Mouse (Mus musculus): ENCODE results near the gene Myo1f. TPM values are rescaled to one million over a fixed set of nuclear protein-coding genes. Genes with fewer than 3 reads are reported as not detected.

Gene Myo1f
- total RNA-seq (2012; rRNA removed) (0.08 and 0.13 TPM in 2 replicates), polyA plus RNA-seq (2012; ENCODE audit: insufficient read depth in 1 of 2, insufficient read length in 2 of 2, low read depth in 1 of 2, low replicate concordance in 2 of 2, missing spikeins in 1 of 2) (under 1 TPM in 1 of 2 experiments, not detected in 1; 0.40 TPM)

DNA sequence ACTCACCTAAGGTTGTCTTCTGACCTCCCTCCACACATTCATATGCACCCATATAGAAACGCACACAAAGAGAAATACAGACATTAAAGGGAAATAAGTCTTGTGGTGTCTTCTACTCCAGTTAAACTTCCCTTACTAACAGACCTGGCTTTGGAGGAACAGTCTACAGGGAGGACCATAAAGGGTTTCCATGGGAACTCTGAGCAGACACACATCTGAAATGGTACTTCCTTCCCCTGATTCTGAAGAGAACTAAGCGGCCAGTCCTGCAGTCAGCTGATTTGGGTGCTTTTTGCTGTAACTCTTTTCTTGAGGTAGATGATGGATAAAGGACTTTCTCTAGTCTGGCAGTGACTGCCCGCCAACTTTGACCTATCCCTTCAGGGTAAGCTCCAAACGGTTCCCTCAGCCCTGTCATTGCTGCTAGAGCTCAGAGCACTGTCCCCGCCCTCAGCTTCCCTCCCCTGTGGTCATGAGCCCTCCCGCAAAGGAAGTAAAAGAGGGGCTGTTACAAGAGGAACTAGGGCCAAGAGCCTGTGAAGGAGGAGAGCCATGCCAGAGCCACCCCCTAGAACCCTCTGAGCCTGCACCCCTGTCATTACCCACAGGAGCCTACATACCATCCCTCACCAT lies at the start of gene Myo1f:
TSS of gene Myo1f (plus strand) at position 485 of the 633 bp plus-strand sequence.
- peak; percentile 74 for DNase-seq (ENCODE audit: low read depth, low spot score)
- Histone ChIP-seq H3K27ac (ENCODE audit: control insufficient read depth, low read depth, low read length) (no peak within 1 kb of the TSS), H3K9ac (ENCODE audit: control insufficient read depth, low read depth, low read length, poor library complexity, severe bottlenecking) (no peak within 1 kb of the TSS), H3K36me3 (ENCODE audit: control insufficient read depth in 1 of 2, insufficient read depth in 2 of 2, low read length in 2 of 2) (peaks cover 0 to 11% of the 10 kb centered on the region in 2 experiments; a peak in 2 of 4 replicates), H3K4me1 (ENCODE audit: control insufficient read depth in 1 of 2, insufficient read depth in 2 of 2, low read length in 2 of 2) (peaks cover 0 to 19% of the 10 kb centered on the region in 2 experiments; a peak in 3 of 4 replicates), H3K27me3 (ENCODE audit: control insufficient read depth in 1 of 2, insufficient read depth in 2 of 2, low read length in 2 of 2) (no peaks in the 10 kb centered on the region), H3K9me3 (replicated peaks; ENCODE audit: insufficient read depth, low read length) (no peaks in the 10 kb centered on the region), H3K79me2 (ENCODE audit: control insufficient read depth, insufficient read depth, low read length, poor library complexity) (no peaks in the 10 kb centered on the region), H3K4me3 (ENCODE audit: control insufficient read depth in 1 of 2, insufficient read depth in 1 of 2, low read depth in 2 of 2, low read length in 2 of 2) (no peak within 1 kb of the TSS)
- TF ChIP-seq POLR2AphosphoS2 (IDR thresholded peaks at IDR 0.05; ENCODE audit: low read length), result no peak
- 0 out of 2 replicates have a peak, but pooled peaks have one; percentile 12 for TF ChIP-seq USF1 (IDR thresholded peaks at IDR 0.05; ENCODE audit: low read depth, low read length)

- H3K9ac ChIP-seq (ENCODE audit: control insufficient read depth, low read depth, low read length, poor library complexity, severe bottlenecking), result no peak overlapping the region
- H3K79me2 ChIP-seq (ENCODE audit: control insufficient read depth, insufficient read depth, low read length, poor library complexity), result no peaks in the 10 kb centered on the region
- no peaks in the 10 kb centered on the region for H3K9me3 ChIP-seq (replicated peaks; ENCODE audit: insufficient read depth, low read length)
- peaks cover 4 to 7% of the 10 kb centered on the region in 2 experiments for H3K27me3 ChIP-seq (ENCODE audit: control insufficient read depth in 1 of 2, insufficient read depth in 2 of 2, low read length in 2 of 2)
- DNase-seq (ENCODE audit: low read depth, low spot score), result no peak
- no peak for TF ChIP-seq POLR2AphosphoS5 (IDR thresholded peaks at IDR 0.05; ENCODE audit: borderline replicate concordance, low read depth, low read length)
- no peak for TF ChIP-seq NRF1 (IDR thresholded peaks at IDR 0.05; ENCODE audit: insufficient read depth, low read depth, low read length, poor library complexity, severe bottlenecking)
- TF ChIP-seq KAT2A (conservative IDR thresholded peaks at IDR 0.05; ENCODE audit: low read depth, low read length), result no peak
- no peak for TF ChIP-seq TAL1 (IDR thresholded peaks at IDR 0.05; ENCODE audit: low read length)
- TF ChIP-seq NELFE (IDR thresholded peaks at IDR 0.05; ENCODE audit: low read depth, low read length), result no peak
- no peak for TF ChIP-seq MYB (IDR thresholded peaks at IDR 0.05; ENCODE audit: low read depth, low read length)
- no peak for TF ChIP-seq RCOR1 (IDR thresholded peaks at IDR 0.05; ENCODE audit: low read depth, low read length)
- TF ChIP-seq E2F4 (IDR thresholded peaks at IDR 0.05; ENCODE audit: borderline replicate concordance, low read depth, low read length), result no peak
- TF ChIP-seq CHD1 (IDR thresholded peaks at IDR 0.05; ENCODE audit: low read depth, low read length), result no peak
- TF ChIP-seq SIN3A (IDR thresholded peaks at IDR 0.05; ENCODE audit: low read length), result no peak
- no peak for TF ChIP-seq JUND (IDR thresholded peaks at IDR 0.05; ENCODE audit: low read depth, low read length)
- TF ChIP-seq MAX (IDR thresholded peaks at IDR 0.05; ENCODE audit: low read length), result no peak
- TF ChIP-seq CHD2 (IDR thresholded peaks at IDR 0.05; ENCODE audit: low read length), result no peak
- TF ChIP-seq MYC (IDR thresholded peaks at IDR 0.05; ENCODE audit: low read depth, low read length), result no peak
- no peak for TF ChIP-seq HCFC1 (IDR thresholded peaks at IDR 0.05; ENCODE audit: low read depth, low read length)
- no peak for TF ChIP-seq USF1 (IDR thresholded peaks at IDR 0.05; ENCODE audit: low read depth, low read length)
- TF ChIP-seq ETS1 (IDR thresholded peaks at IDR 0.05; ENCODE audit: low read depth, low read length), result no peak
- TF ChIP-seq EP300 (IDR thresholded peaks at IDR 0.05; ENCODE audit: low read depth in 1 of 2, low read length in 2 of 2), result no peak
- no peak overlapping the region for H3K4me3 ChIP-seq (ENCODE audit: control insufficient read depth in 1 of 2, insufficient read depth in 1 of 2, low read depth in 2 of 2, low read length in 2 of 2)
- H3K36me3 ChIP-seq (ENCODE audit: control insufficient read depth in 1 of 2, insufficient read depth in 2 of 2, low read length in 2 of 2), result no peaks in the 10 kb centered on the region
- H3K4me1 ChIP-seq (ENCODE audit: control insufficient read depth in 1 of 2, insufficient read depth in 2 of 2, low read length in 2 of 2), result no peaks in the 10 kb centered on the region
- no peak overlapping the region for H3K27ac ChIP-seq (ENCODE audit: control insufficient read depth, low read depth, low read length)
Observed at GRCm38 (mm10) chr17:33508386-33508785, 47.1 kb upstream of the Myo1f start.

Measured in MEL (cell line).